Mouse (Mus musculus) midbrain, embryonic 16.5 days (tissue): ENCODE data around the gene Dpp6. TPM values are rescaled to one million over a fixed set of nuclear protein-coding genes. Genes with fewer than 3 reads are reported as not detected.

ENCODE experiments used
- ATAC-seq: fragments of 200-750 bp; cut with Nextera tagmentation; 2 replicates; pipeline ENCODE4 v1.8.0; 2017; ENCODE audit warnings: moderate TSS enrichment
- H3K27ac ChIP-seq: fragments of 300-500 bp; sonication (generic); 2 replicates; pipeline ENCODE4 v1.5.1; 2014; ENCODE audit warnings: mild to moderate bottlenecking, low read length, mixed read lengths
- H3K27me3 ChIP-seq: fragments of 300-500 bp; sonication (generic); 2 replicates; pipeline ENCODE4 v1.6.1; 2014; ENCODE audit warnings: low read depth, low read length, mixed read lengths; ENCODE audit not compliant: control insufficient read depth, insufficient read depth
- H3K36me3 ChIP-seq: fragments of 300-500 bp; sonication (generic); 2 replicates; pipeline ENCODE4 v1.6.1; 2014; ENCODE audit warnings: mild to moderate bottlenecking, low read length, moderate library complexity, mixed read lengths; ENCODE audit not compliant: control insufficient read depth, insufficient read depth
- H3K4me1 ChIP-seq: fragments of 300-500 bp; sonication (generic); 2 replicates; pipeline ENCODE4 v1.6.1; 2014; ENCODE audit warnings: mild to moderate bottlenecking, low read length, mixed read lengths; ENCODE audit not compliant: control insufficient read depth, insufficient read depth
- H3K4me2 ChIP-seq: fragments of 300-500 bp; sonication (generic); 2 replicates; pipeline ENCODE4 v1.6.1; 2014; ENCODE audit warnings: mild to moderate bottlenecking, low read length, mixed read lengths
- H3K4me3 ChIP-seq: fragments of 300-500 bp; sonication (generic); 2 replicates; pipeline ENCODE4 v1.5.1; 2014; ENCODE audit warnings: low read depth, mild to moderate bottlenecking, low read length, moderate library complexity, mixed read lengths
- H3K9ac ChIP-seq: fragments of 300-500 bp; sonication (generic); 2 replicates; pipeline ENCODE4 v1.6.1; 2014; ENCODE audit warnings: low read depth, low read length, mixed read lengths
- H3K9me3 ChIP-seq: fragments of 300-500 bp; sonication (generic); replicated peaks from 2 replicates; pipeline ENCODE4 v1.6.1; 2014; ENCODE audit warnings: mild to moderate bottlenecking, low read length, mixed read lengths; ENCODE audit not compliant: control insufficient read depth, poor library complexity, severe bottlenecking
- WGBS: fragments of 180-500 bp; shearing (Covaris S2); extraction: QIAGEN DNeasy Blood & Tissue Kit; methylation state at CpG from one replicate; pipeline ENCODE4 v1.1.7; 2014; 5-methylcytosine and 5-hydroxymethylcytosine counted together
- polyA plus RNA-seq: library from polyadenylated mRNA; unstranded; fragments of >200 nt; fragmentation: Nextera tagmentation; extraction: Ambion mirVana; gene quantifications from 2 replicates; pipeline ENCODE4 v1.2.1, GENCODE M21; 2015

The Dpp6 gene
- polyA plus RNA-seq, 1 experiment from 2014 or later: 102 TPM

DNA sequence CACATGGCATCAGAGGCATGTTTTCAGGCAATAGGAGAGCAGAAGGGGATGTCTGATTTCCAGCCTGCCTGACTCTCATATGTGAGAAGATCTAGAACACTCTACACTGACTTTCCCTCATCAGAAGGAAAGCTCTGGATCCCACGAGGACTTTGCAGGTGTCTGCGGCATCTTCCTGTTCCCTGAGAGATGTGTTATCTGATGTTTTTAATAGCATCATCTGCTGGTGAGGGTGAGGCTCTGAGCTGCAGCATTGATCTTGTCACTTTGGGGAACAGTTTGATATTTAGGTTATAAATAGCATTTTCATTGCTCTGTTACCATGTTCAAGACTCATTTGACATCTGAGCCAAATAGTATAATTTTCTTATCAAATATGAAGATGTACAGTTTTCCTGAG lies 388.8 kb downstream of the Dpp6 start:
- 90% methylated on average over 2 of the region's 2 CpGs for WGBS

DNA sequence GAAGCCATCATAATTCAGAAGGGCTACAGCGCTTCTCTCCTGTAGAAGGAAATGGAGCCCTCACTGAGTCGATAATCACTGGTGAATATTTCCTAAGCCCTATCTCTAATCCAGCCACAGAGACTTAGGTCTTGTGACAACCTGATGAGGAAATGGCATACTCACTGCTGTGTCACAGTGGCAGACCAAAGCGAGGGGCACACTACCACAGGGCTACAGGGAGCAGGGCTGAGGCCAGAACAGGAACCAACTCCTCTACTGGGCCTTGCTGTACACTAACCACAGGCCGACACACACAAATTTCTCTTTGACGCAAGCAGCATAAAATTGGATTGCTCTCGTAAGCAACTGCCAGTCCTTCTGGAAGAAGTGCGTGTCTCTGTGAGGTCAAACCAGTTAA lies 389.2 kb downstream of the Dpp6 start:
- no peaks in the 10 kb centered on the region for H3K27me3 ChIP-seq
- 84% methylated on average over 7 of the region's 7 CpGs for WGBS
- H3K36me3 ChIP-seq: no peaks in the 10 kb centered on the region
- H3K4me1 ChIP-seq: no peaks in the 10 kb centered on the region
- H3K9ac ChIP-seq: no peak overlapping the region
- no peak overlapping the region for H3K27ac ChIP-seq
- H3K4me2 ChIP-seq: no peak overlapping the region
- H3K4me3 ChIP-seq: no peak overlapping the region
- ATAC-seq: no peak
- 0 out of 2 replicates have a peak, but pooled peaks cover 2% of the 10 kb centered on the region for H3K9me3 ChIP-seq

More for the DNA sequence above, 388.8 kb downstream of the Dpp6 start:
- no peak for ATAC-seq
- Histone ChIP-seq H3K27ac (no peak overlapping the region), H3K9ac (no peak overlapping the region), H3K4me3 (no peak overlapping the region), H3K4me1 (no peaks in the 10 kb centered on the region), H3K36me3 (no peaks in the 10 kb centered on the region), H3K27me3 (no peaks in the 10 kb centered on the region), H3K4me2 (no peak overlapping the region), H3K9me3 (0 out of 2 replicates have a peak, but pooled peaks cover 2% of the 10 kb centered on the region)

- Histone ChIP-seq H3K36me3 (no peaks in the 10 kb centered on the region), H3K27ac (no peak overlapping the region), H3K27me3 (no peaks in the 10 kb centered on the region), H3K9ac (no peak overlapping the region), H3K4me1 (no peaks in the 10 kb centered on the region), H3K4me2 (no peak overlapping the region), H3K9me3 (no peaks in the 10 kb centered on the region), H3K4me3 (no peak overlapping the region)
- WGBS: 83% methylated on average over 2 of the region's 2 CpGs
- ATAC-seq: no peak
Observed at GRCm38 (mm10) chr5:27220116-27220515, 403.1 kb downstream of the Dpp6 start.

- Histone ChIP-seq H3K27me3 (no peaks in the 10 kb centered on the region), H3K27ac (no peak overlapping the region), H3K36me3 (no peaks in the 10 kb centered on the region), H3K9me3 (no peaks in the 10 kb centered on the region), H3K9ac (no peak overlapping the region), H3K4me3 (no peak overlapping the region), H3K4me1 (0 out of 2 replicates have a peak, but pooled peaks cover 9% of the 10 kb centered on the region), H3K4me2 (no peak overlapping the region)
- 33% methylated on average over 3 of the region's 3 CpGs for WGBS
- peak; percentile 87 for ATAC-seq
Observed at GRCm38 (mm10) chr5:27242078-27242477, 425.1 kb downstream of the Dpp6 start.

DNA sequence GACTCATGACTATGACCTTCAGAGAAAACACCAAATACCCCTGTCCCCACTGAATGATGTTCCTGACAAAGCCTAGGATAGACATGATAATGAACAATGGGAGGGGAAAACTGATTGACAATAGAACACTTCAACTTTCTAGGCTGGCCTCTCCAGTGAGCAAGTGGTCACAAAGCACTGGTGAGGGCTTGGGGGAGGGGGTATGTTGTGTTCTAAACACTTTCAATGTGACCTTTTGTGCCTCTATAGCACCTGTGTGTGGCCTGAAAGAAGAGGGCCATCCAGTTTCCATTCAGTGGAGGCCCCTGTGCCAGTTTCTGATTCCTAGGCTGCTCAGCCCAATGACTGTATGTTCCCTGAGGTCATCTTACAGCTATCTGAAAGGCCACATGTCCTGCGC lies 426.2 kb downstream of the Dpp6 start:
- H3K4me2 ChIP-seq: no peak overlapping the region
- WGBS: 100% methylated on average over 1 of the region's 1 CpGs
- H3K9ac ChIP-seq: no peak overlapping the region
- H3K4me1 ChIP-seq: 0 out of 2 replicates have a peak, but pooled peaks cover 9% of the 10 kb centered on the region
- no peaks in the 10 kb centered on the region for H3K27me3 ChIP-seq
- no peaks in the 10 kb centered on the region for H3K9me3 ChIP-seq
- no peak for ATAC-seq
- H3K27ac ChIP-seq: no peak overlapping the region
- no peak overlapping the region for H3K4me3 ChIP-seq
- H3K36me3 ChIP-seq: no peaks in the 10 kb centered on the region

DNA sequence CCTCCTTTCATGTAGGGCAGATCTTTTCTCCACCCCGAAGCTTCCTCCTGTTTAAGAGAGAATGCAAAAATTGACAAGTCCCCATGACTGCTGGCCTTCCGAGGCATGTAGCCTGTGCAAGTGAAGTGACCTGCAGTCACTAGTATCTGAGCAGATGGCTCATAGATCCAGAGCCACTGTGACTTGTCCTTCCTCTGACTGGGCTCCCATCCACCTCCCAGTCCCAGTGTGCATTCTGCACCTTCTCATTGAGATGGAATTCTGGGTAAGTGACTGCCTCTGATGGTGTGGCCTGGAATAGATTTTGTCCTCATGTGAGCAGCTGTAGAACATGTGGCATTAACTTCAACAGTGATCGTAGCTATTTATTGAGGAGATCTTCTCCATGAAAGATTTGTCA lies 430.8 kb downstream of the Dpp6 start:
- WGBS: 87% methylated on average over 3 of the region's 3 CpGs
- Histone ChIP-seq H3K4me3 (no peak overlapping the region), H3K36me3 (no peaks in the 10 kb centered on the region), H3K27ac (no peak overlapping the region), H3K4me2 (no peak overlapping the region), H3K9ac (no peak overlapping the region), H3K4me1 (0 out of 2 replicates have a peak, but pooled peaks cover under 1% of the 10 kb centered on the region), H3K9me3 (no peaks in the 10 kb centered on the region), H3K27me3 (no peaks in the 10 kb centered on the region)
- ATAC-seq: no peak

- WGBS: 80% methylated on average over 2 of the region's 2 CpGs
- Histone ChIP-seq H3K27ac (no peak overlapping the region), H3K36me3 (no peaks in the 10 kb centered on the region), H3K4me1 (no peaks in the 10 kb centered on the region), H3K9ac (no peak overlapping the region), H3K4me3 (no peak overlapping the region), H3K9me3 (no peaks in the 10 kb centered on the region), H3K27me3 (no peaks in the 10 kb centered on the region), H3K4me2 (no peak overlapping the region)
- no peak for ATAC-seq
Observed at GRCm38 (mm10) chr5:27248685-27249084, 431.7 kb downstream of the Dpp6 start.

DNA sequence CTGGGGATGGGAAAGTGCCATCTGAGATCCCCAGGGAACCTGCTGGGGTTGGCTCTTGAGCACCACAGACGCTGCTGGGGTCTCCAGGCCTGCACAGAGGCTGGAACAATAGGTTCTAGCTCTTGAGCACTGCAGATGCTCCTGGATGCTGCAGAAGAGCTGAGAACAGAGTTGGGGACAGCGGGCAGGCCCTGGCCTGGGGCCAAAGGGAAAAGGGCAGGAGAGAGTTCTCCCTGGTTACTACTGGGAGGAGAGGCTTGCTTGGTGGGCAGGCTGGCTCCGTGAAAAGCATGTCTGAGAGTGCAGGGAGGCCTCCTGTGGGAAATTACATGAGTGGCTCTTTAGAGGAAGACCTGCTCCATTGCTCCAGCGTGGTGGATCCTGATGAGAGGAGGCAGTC lies 432.9 kb downstream of the Dpp6 start:
- WGBS: 63% methylated on average over 4 of the region's 4 CpGs

DNA sequence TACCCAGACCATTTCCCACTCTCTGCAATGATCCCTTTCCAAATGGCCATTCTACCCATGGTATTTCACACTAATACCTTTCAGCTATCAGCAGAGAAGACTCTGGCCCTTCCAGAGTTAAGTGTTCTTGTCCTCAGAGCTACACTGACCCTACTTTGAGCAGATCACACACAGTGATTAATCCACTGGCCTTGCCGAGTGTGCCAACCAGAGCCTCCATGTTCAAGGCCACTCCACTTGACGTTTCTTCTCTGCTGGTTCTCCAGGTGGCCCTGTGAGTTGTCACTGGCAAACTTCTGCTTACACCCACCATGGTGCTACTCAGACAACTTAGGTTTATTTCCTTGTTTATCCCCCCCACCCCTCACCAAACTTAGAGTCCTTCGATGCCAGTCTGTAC lies 433.9 kb downstream of the Dpp6 start:
- H3K9ac ChIP-seq: no peak overlapping the region
- H3K36me3 ChIP-seq: no peaks in the 10 kb centered on the region
- no peaks in the 10 kb centered on the region for H3K9me3 ChIP-seq
- H3K4me2 ChIP-seq: no peak overlapping the region
- ATAC-seq: no peak
- no peak overlapping the region for H3K27ac ChIP-seq
- whole genome bisulfite sequencing: 94% methylated on average over 3 of the region's 3 CpGs
- no peaks in the 10 kb centered on the region for H3K4me1 ChIP-seq
- H3K4me3 ChIP-seq: no peak overlapping the region
- no peaks in the 10 kb centered on the region for H3K27me3 ChIP-seq

More for the DNA sequence above, 432.9 kb downstream of the Dpp6 start:
- Histone ChIP-seq H3K36me3 (no peaks in the 10 kb centered on the region), H3K4me1 (no peaks in the 10 kb centered on the region), H3K9me3 (no peaks in the 10 kb centered on the region), H3K4me3 (no peak overlapping the region), H3K4me2 (no peak overlapping the region), H3K27me3 (no peaks in the 10 kb centered on the region), H3K9ac (no peak overlapping the region), H3K27ac (no peak overlapping the region)
- no peak for ATAC-seq
